Mouse (Mus musculus) bone marrow, adult 2 months (tissue): ENCODE results near the gene Spns2.

ENCODE experiments used
- CTCF ChIP-seq: fragments of 200-500 bp; IDR thresholded peaks from 2 replicates; pipeline ENCODE4 v1.5.1; 2011; ENCODE audit warnings: low read length, control low read depth; ENCODE audit not compliant: control insufficient read depth, insufficient read depth
- POLR2A ChIP-seq: fragments of 200-500 bp; IDR thresholded peaks from 2 replicates; pipeline ENCODE4 v1.6.1; 2011; ENCODE audit warnings: low read depth, mild to moderate bottlenecking, control low read depth, low read length, borderline replicate concordance; ENCODE audit not compliant: control insufficient read depth

DNA sequence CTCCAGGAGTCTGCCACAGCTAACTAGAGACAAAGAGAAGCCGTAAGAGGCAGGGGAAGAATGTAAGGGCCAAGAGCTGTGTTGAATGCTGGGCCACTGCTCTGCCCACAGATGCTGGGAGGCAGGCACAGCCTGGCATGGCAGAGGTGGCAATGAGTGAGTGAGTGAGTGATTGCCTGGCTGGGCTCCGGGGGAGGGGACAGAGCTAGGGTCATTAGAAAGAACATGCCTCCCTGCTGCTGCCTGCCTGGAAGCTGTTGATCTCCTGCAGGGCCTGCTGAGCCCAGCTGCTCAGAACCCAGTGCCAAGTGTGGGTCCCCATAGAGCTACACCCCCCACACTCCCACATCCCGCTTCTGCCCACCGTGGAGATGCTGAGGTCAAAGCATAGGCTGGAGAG, 7.7 kb upstream of the Spns2 start:
- no peak for TF ChIP-seq POLR2A
- no peak for TF ChIP-seq CTCF
